Mouse (Mus musculus): ENCODE results near the gene Gsdme. TPM values are rescaled to one million over a fixed set of nuclear protein-coding genes. Genes with fewer than 3 reads are reported as not detected.

Gene Gsdme
- polyA plus RNA-seq, 2 experiments: 0.70 to 9.5 TPM

DNA sequence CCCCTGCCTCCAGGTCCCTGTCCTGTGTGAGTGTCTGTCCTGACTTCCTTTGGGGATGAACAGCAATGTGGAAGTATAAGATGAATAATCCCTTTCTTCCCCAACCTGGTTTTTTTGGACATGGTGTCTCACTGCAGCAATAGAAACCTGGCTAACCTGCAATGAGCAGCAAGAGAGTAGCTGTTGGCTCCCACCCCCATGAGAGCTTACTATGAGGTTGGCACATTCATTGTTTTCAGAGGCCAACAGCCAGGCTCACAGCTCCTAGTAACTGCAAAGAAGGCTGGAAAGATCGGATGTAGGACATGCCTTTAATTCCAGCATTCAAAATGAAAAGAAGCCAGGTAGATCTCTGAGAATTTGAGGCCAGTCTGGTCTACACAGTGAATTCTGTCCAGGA lies 9.8 kb upstream of the Gsdme start:
- H3K36me3 ChIP-seq (replicated peaks; ENCODE audit: control insufficient read depth, insufficient read depth, low read depth): no peaks in the 10 kb centered on the region
- H3K4me1 ChIP-seq (replicated peaks; ENCODE audit: control insufficient read depth in 2 of 2, insufficient read depth in 2 of 2, low read length in 1 of 2): no peaks in the 10 kb centered on the region
- H3K9ac ChIP-seq (replicated peaks): no peak overlapping the region
- TF ChIP-seq EP300 (IDR thresholded peaks at IDR 0.05; ENCODE audit: low read depth) (no peak), CTCF (IDR thresholded peaks at IDR 0.05; ENCODE audit: low read depth) (no peak)
- H3K27me3 ChIP-seq (ENCODE audit: control insufficient read depth, insufficient read depth, low read length): no peaks in the 10 kb centered on the region
- WGBS (ENCODE audit: insufficient replicate concordance): 56% methylated on average over 1 of the region's 1 CpGs
- no peak overlapping the region for H3K4me2 ChIP-seq (ENCODE audit: low read depth)
- no peak for ATAC-seq (ENCODE audit: insufficient read depth)
- no peak for DNase-seq (ENCODE audit: low read depth in 3 of 3, low spot score in 3 of 3)
- H3K9me3 ChIP-seq (ENCODE audit: control insufficient read depth, low read length): no peaks in the 10 kb centered on the region
- H3K4me3 ChIP-seq (ENCODE audit: insufficient read depth in 1 of 2, low read depth in 2 of 2, low read length in 2 of 2): no peak overlapping the region
- H3K27ac ChIP-seq: no peak overlapping the region

DNA sequence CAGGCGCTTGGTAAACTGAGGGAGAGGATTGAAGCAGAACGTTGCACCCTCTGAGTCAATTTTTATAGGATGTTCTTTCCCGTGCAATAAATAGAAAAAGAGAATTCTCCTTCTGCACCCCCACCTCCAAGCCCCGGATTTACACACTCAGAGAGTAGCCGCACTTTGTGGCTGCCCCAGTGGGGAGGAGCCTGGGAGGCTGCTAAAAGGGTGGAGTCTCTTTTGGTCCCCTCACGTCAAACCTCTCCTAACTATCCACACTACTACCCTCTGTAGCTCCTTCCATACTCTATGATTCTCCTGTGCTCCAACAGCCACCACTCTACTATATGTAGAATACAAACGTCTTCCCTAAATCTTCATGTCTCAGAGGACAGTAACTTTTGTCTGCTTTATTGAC lies 1.4 kb downstream of the Gsdme start:
- H3K9ac ChIP-seq (replicated peaks): no peak overlapping the region
- no peaks in the 10 kb centered on the region for H3K36me3 ChIP-seq (replicated peaks; ENCODE audit: control insufficient read depth, insufficient read depth, low read depth)
- no peak for TF ChIP-seq EP300 (IDR thresholded peaks at IDR 0.05; ENCODE audit: low read depth)
- TF ChIP-seq CTCF (IDR thresholded peaks at IDR 0.05; ENCODE audit: low read depth): no peak
- H3K9me3 ChIP-seq (ENCODE audit: control insufficient read depth, low read length): no peaks in the 10 kb centered on the region
- H3K27me3 ChIP-seq (ENCODE audit: control insufficient read depth, insufficient read depth, low read length): peaks cover 4% of the 10 kb centered on the region; the same call in 1 of the 2 replicates
- WGBS (ENCODE audit: insufficient replicate concordance): 30% methylated on average over 7 of the region's 7 CpGs
- no peak overlapping the region for H3K27ac ChIP-seq
- no peak for DNase-seq (ENCODE audit: low read depth in 3 of 3, low spot score in 3 of 3)
- H3K4me3 ChIP-seq (ENCODE audit: insufficient read depth in 1 of 2, low read depth in 2 of 2, low read length in 2 of 2): no peak overlapping the region
- no peak for ATAC-seq (ENCODE audit: insufficient read depth)
- H3K4me2 ChIP-seq (ENCODE audit: low read depth): peak overlapping the region; percentile 48; the same call in 1 of the 2 replicates
- H3K4me1 ChIP-seq (replicated peaks; ENCODE audit: control insufficient read depth in 2 of 2, insufficient read depth in 2 of 2, low read length in 1 of 2): peaks cover 0 to 6% of the 10 kb centered on the region in 2 experiments; a peak in 2 of 4 replicates

DNA sequence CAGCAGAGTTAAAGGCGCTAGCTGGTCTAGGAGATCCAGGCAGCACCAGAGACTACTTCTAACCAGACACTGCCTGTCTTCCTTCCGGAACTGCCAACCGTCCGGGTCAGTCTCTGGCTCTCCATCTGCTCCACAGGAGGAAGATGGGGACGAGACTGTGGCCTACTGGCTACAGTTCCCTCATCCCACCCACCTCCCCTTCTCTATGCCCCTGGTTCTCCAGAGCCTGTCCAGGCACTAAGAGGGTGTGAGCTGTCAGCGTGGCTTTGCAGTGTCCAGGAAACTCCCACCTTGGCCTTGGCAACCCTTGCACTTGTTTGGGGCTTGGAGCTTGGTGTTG lies 1.8 kb downstream of the Gsdme start:
- Histone ChIP-seq H3K4me1 (replicated peaks; ENCODE audit: control insufficient read depth in 2 of 2, insufficient read depth in 2 of 2, low read length in 1 of 2) (peaks cover 0 to 6% of the 10 kb centered on the region in 2 experiments; a peak in 2 of 4 replicates), H3K4me2 (ENCODE audit: low read depth) (peak overlapping the region; percentile 48), H3K27ac (no peak overlapping the region), H3K27me3 (ENCODE audit: control insufficient read depth, insufficient read depth, low read length) (peaks cover 4% of the 10 kb centered on the region; the same call in 1 of the 2 replicates), H3K9ac (replicated peaks) (no peak overlapping the region), H3K36me3 (replicated peaks; ENCODE audit: control insufficient read depth, insufficient read depth, low read depth) (no peaks in the 10 kb centered on the region), H3K4me3 (ENCODE audit: insufficient read depth in 1 of 2, low read depth in 2 of 2, low read length in 2 of 2) (peak overlapping the region; percentile 40 to 47), H3K9me3 (ENCODE audit: control insufficient read depth, low read length) (no peaks in the 10 kb centered on the region)
- TF ChIP-seq CTCF (IDR thresholded peaks at IDR 0.05; ENCODE audit: low read depth) (no peak), EP300 (IDR thresholded peaks at IDR 0.05; ENCODE audit: low read depth) (no peak)
- ATAC-seq (ENCODE audit: insufficient read depth) (no peak), DNase-seq (ENCODE audit: low read depth in 3 of 3, low spot score in 3 of 3) (no peak)
- 1% methylated on average over 6 of the region's 6 CpGs for WGBS (ENCODE audit: insufficient replicate concordance)

DNA sequence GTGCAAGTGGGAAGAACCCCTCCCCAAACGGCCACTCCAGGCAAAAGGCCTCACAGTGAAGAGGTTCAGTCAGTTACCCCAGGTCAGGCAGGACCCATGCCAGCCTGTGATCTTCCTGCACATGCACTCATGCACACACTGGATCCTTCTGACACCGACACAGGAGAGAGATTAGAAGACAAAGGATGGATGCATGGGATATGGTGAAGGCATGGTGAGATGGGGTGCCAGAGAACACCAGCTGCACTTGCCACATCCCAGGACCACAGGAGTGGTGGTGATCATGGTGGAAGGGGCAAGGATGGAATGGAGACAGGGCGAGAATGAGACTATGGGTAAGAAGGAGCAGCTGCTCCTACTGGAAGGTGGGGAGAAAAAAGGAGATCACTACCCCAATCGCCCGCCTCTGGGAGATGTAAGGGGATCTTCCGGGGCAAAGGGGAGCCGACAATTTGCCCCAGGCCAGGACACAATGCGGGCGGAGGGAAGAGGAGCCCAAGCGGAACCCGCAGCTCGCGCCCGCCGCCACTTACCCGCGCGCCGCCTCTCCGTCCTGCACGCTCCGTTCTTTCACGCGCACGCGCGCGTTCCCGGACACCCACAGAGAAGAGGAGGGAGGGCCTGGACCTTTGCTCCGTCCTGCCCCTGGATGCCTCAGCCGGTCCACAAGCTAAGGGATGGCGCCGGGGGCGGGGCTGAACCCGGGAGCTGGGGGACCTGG lies 2.3 kb downstream of the Gsdme start:
- peak overlapping the region; percentile 48 for H3K4me2 ChIP-seq (ENCODE audit: low read depth)
- no peaks in the 10 kb centered on the region for H3K36me3 ChIP-seq (replicated peaks; ENCODE audit: control insufficient read depth, insufficient read depth, low read depth)
- H3K27ac ChIP-seq: no peak overlapping the region
- H3K4me3 ChIP-seq (ENCODE audit: insufficient read depth in 1 of 2, low read depth in 2 of 2, low read length in 2 of 2): peak overlapping the region; percentile 40 to 47
- WGBS (ENCODE audit: insufficient replicate concordance): 4% methylated on average over 34 of the region's 35 CpGs
- H3K27me3 ChIP-seq (ENCODE audit: control insufficient read depth, insufficient read depth, low read length): peaks cover 4% of the 10 kb centered on the region; the same call in 1 of the 2 replicates
- peak; percentile 48; the same call in 1 of the 2 replicates for ATAC-seq (ENCODE audit: insufficient read depth)
- TF ChIP-seq EP300 (IDR thresholded peaks at IDR 0.05; ENCODE audit: low read depth) (no peak), CTCF (IDR thresholded peaks at IDR 0.05; ENCODE audit: low read depth) (no peak)
- H3K4me1 ChIP-seq (replicated peaks; ENCODE audit: control insufficient read depth in 2 of 2, insufficient read depth in 2 of 2, low read length in 1 of 2): peaks cover 0 to 6% of the 10 kb centered on the region in 2 experiments; a peak in 2 of 4 replicates
- DNase-seq (ENCODE audit: low read depth in 3 of 3, low spot score in 3 of 3): peak in 1 of 3 experiments; percentile 28
- H3K9me3 ChIP-seq (ENCODE audit: control insufficient read depth, low read length): no peaks in the 10 kb centered on the region
- H3K9ac ChIP-seq (replicated peaks): no peak overlapping the region

DNA sequence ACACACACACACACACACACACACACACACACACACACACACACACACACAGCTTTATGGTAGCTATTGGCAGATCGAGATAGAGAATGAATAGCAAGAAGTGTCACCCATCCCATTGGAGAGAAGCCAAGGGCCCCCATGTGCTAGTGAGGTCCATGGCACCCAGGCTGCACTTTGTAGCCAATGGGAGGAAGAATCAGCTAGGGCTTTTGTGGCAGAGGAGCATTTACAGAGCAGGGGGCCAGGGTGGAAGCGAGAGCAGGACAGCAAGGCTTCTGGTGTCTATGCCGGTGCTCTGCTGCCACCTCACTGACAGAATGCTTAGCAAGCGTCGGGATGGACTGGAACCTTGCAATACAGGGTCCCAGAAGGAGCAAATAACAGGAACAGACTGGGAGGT lies 8.3 kb downstream of the Gsdme start:
- Histone ChIP-seq H3K9ac (replicated peaks) (no peak overlapping the region), H3K36me3 (replicated peaks; ENCODE audit: control insufficient read depth, insufficient read depth, low read depth) (no peaks in the 10 kb centered on the region), H3K4me3 (ENCODE audit: insufficient read depth in 1 of 2, low read depth in 2 of 2, low read length in 2 of 2) (no peak overlapping the region), H3K9me3 (ENCODE audit: control insufficient read depth, low read length) (no peaks in the 10 kb centered on the region), H3K4me2 (ENCODE audit: low read depth) (no peak overlapping the region), H3K27me3 (ENCODE audit: control insufficient read depth, insufficient read depth, low read length) (no peaks in the 10 kb centered on the region), H3K27ac (no peak overlapping the region), H3K4me1 (replicated peaks; ENCODE audit: control insufficient read depth in 2 of 2, insufficient read depth in 2 of 2, low read length in 1 of 2) (peaks cover 0 to 7% of the 10 kb centered on the region in 2 experiments; a peak in 2 of 4 replicates)
- TF ChIP-seq CTCF (IDR thresholded peaks at IDR 0.05; ENCODE audit: low read depth): no peak
- TF ChIP-seq EP300 (IDR thresholded peaks at IDR 0.05; ENCODE audit: low read depth): no peak
- DNase-seq (ENCODE audit: low read depth in 3 of 3, low spot score in 3 of 3) (no peak), ATAC-seq (ENCODE audit: insufficient read depth) (no peak)
- WGBS (ENCODE audit: insufficient replicate concordance): 44% methylated on average over 5 of the region's 5 CpGs

Data from liver, embryonic 14.5 days (tissue).